ENCODE assay signal across 8 mouse cellular contexts in the genomic region with DNA sequence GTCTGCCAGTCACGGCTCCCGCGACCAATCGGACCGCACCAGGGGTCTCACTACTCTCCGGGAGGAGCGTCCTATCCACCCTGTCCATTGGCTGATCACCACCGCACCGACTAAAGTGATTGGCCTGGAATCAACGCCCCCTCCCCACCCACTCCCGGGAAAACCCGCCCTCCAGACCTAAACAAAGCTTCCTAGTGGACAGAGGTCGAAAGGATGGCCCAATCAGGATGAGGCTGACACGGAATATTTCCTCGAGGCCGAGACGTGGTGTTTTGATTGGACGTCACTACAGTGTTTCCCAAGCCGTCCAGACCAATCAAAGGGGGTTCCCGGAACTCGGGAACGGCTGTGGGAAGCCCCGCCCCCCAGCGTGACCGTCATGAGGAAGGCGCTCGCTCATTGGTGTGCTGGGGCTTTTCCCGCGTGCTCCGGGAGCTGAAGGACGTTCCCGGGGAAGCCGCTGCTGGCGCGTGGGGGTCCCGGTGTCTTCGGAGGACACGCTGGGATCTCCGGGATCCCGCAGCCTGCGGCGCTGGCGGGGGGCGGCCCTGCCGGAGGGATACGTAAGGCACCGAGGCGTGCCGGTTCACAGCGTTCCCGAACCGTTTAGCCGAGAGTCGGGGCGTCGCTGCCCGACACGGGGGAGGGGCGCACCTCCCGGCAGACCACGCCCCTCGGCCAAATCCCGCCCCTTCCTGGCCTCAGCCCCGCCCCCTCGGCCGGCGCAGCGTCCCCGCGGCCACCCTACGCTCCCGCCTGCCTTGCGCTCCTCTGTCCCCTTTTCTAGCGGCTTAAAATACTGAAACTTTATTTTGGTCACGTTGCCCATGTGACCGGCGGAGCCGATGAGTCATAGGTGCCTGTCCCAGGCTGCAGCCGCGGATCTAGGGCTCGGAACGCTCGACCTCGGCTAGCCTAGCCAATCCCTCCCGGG. TPM values are rescaled to one million over a fixed set of nuclear protein-coding genes. Genes with fewer than 3 reads are reported as not detected.
A peak's percentile ranks its signal among the peaks of the same experiment; 100 is the strongest.
DNase-seq lines count a peak whose midpoint lies in the region; ATAC-seq and TF ChIP-seq lines count a peak whose summit lies in the region.

TSS of gene Camta1 (minus strand) at position 71 of the 934 bp plus-strand sequence.

- CTCF ChIA-PET in Patski (lab: Charles Lee): interaction anchor here (0.9 kb wide), 1 partner anchor 11 kb away, joined by 3 read pairs; no protein-coding TSS in a partner anchor

- under 1% methylated on average over 84 of the region's 85 CpGs for WGBS in hindbrain, embryonic 13.5 days

- H3K9me3 ChIP-seq in hindbrain, embryonic 13.5 days: no peaks in the 10 kb centered on the region

- in situ Hi-C loops in Patski (cut with MboI; ENCODE audit: low pct_unique_long_range_greater_than_20kb): loop anchor here (10.0 kb wide), 1 partner anchor 63 kb away; no protein-coding TSS in a partner anchor

- peak; percentile 93 for ATAC-seq in Patski
- peak; percentile 98 for ATAC-seq in hindbrain, embryonic 13.5 days (ENCODE audit: low FRiP score)

- H3K4me3 ChIP-seq in hindbrain, embryonic 13.5 days: peak within 1 kb of the TSS; percentile 80

- peak within 1 kb of the TSS; percentile 87 for H3K9ac ChIP-seq in hindbrain, embryonic 13.5 days

- no peak for TF ChIP-seq CTCF in Patski (IDR thresholded peaks at IDR 0.05)

- peak within 1 kb of the TSS; percentile 92 for H3K4me2 ChIP-seq in hindbrain, embryonic 13.5 days

- H3K4me1 ChIP-seq in hindbrain, embryonic 13.5 days (replicated peaks): peaks cover 36% of the 10 kb centered on the region

- H3K27me3 ChIP-seq in Patski: no peaks in the 10 kb centered on the region
- H3K27me3 ChIP-seq in hindbrain, embryonic 13.5 days: no peaks in the 10 kb centered on the region

- POLR2A ChIA-PET in Patski (lab: Charles Lee): no interaction called here

- peak within 1 kb of the TSS; percentile 93 for H3K27ac ChIP-seq in hindbrain, embryonic 13.5 days

- H3K36me3 ChIP-seq in hindbrain, embryonic 13.5 days: no peaks in the 10 kb centered on the region; the same call in 1 of the 2 replicates

- DNase-seq in Patski (ENCODE audit: low read depth, low spot score): peak; percentile 99
- peak; percentile 100 for DNase-seq in cerebellum, postnatal 14 days
- DNase-seq in frontal cortex, postnatal 14 days (ENCODE audit: low spot score in 2 of 2): peak; percentile 100
- DNase-seq in layer of hippocampus, postnatal 25 days (ENCODE audit: extremely low spot score in 1 of 2, low spot score in 1 of 2): peak; percentile 94 to 99
- peak; percentile 100 for DNase-seq in lung, postnatal 25 days (ENCODE audit: low spot score)
- peak; percentile 99 for DNase-seq in retina, embryonic 14.5 days (ENCODE audit: low spot score)
- peak; percentile 99 for DNase-seq in thymus, postnatal 4 days

RNA-seq across cellular contexts. Expression of gene Camta1, which starts in this region (rescaled TPM):
- 28.0 TPM for polyA plus RNA-seq in Patski (2021)
- 159 and 162 TPM in 2 replicates for polyA plus RNA-seq in hindbrain, embryonic 13.5 days (2015; fragmentation: Nextera tagmentation; extraction: Ambion mirVana)
- total RNA-seq in layer of hippocampus, postnatal 25 days (2021): 100 to 1,000 TPM; 244 to 251 TPM

Comparison
In these comparisons a context has a peak if more than half of its experiments do, and no peak if none do; other contexts are left out.
1. Peak in every context shown above with its lines: DNase-seq, ATAC-seq, H3K4me3 ChIP-seq and H3K27ac ChIP-seq.